Mouse (Mus musculus) embryonic facial prominence, embryonic 11.5 days (tissue): Measurements from ENCODE around the gene Sgf29. TPM values are rescaled to one million over a fixed set of nuclear protein-coding genes. Genes with fewer than 3 reads are reported as not detected.

Experiments used
- ATAC-seq: fragments of 200-750 bp; cut with Nextera tagmentation; replicated peaks from 2 replicates; pipeline ENCODE4 v1.8.0; 2017; ENCODE audit warnings: low read depth; ENCODE audit not compliant: insufficient number of reproducible peaks, low FRiP score, low TSS enrichment
- DNase-seq: peaks from one replicate; pipeline ENCODE4 v3.0.0-alpha.2; 2015; ENCODE audit warnings: low spot score
- H3K27ac ChIP-seq: fragments of 300-500 bp; sonication (generic); replicated peaks from 2 replicates; pipeline ENCODE4 v1.5.1; 2014; ENCODE audit warnings: mild to moderate bottlenecking, low read depth, low read length, control low read depth
- H3K27me3 ChIP-seq: fragments of 300-500 bp; sonication (generic); 2 replicates; pipeline ENCODE4 v1.6.1; 2014; ENCODE audit warnings: mild to moderate bottlenecking, low read length, moderate library complexity, mixed read lengths; ENCODE audit not compliant: control insufficient read depth, insufficient read depth
- H3K36me3 ChIP-seq: fragments of 300-500 bp; sonication (generic); replicated peaks from 2 replicates; pipeline ENCODE4 v1.6.1; 2014; ENCODE audit warnings: low read depth, mild to moderate bottlenecking, low read length, moderate library complexity, mixed read lengths; ENCODE audit not compliant: control insufficient read depth, insufficient read depth
- H3K4me1 ChIP-seq: fragments of 300-500 bp; sonication (generic); 2 replicates; pipeline ENCODE4 v1.6.1; 2014; ENCODE audit warnings: low read length, mixed read lengths; ENCODE audit not compliant: control insufficient read depth, insufficient read depth
- H3K4me2 ChIP-seq: fragments of 300-500 bp; sonication (generic); 2 replicates; pipeline ENCODE4 v1.6.1; 2014; ENCODE audit warnings: low read depth, mild to moderate bottlenecking, control low read depth, low read length, moderate library complexity
- H3K4me3 ChIP-seq: fragments of 300-500 bp; sonication (generic); 2 replicates; pipeline ENCODE4 v1.5.1; 2014; ENCODE audit warnings: low read depth, low read length, control low read depth
- H3K9ac ChIP-seq: fragments of 300-500 bp; sonication (generic); replicated peaks from 2 replicates; pipeline ENCODE4 v1.6.1; 2014; ENCODE audit warnings: mild to moderate bottlenecking, control low read depth, low read length
- H3K9me3 ChIP-seq: fragments of 300-500 bp; sonication (generic); replicated peaks from 2 replicates; pipeline ENCODE4 v1.6.1; 2016; ENCODE audit warnings: mild to moderate bottlenecking, low read length, inconsistent platforms, mixed read lengths; ENCODE audit not compliant: control insufficient read depth
- WGBS: fragments of 180-500 bp; shearing (Covaris S2); extraction: QIAGEN DNeasy Blood & Tissue Kit; methylation state at CpG from one replicate; pipeline ENCODE4 v1.1.7; 2014; 5-methylcytosine and 5-hydroxymethylcytosine counted together
- polyA plus RNA-seq: library from polyadenylated mRNA; unstranded; fragments of >200 nt; fragmentation: Nextera tagmentation; extraction: Ambion mirVana; gene quantifications from 2 replicates; pipeline ENCODE4 v1.2.1, GENCODE M21; 2014

Sgf29 gene
- polyA plus RNA-seq, 1 experiment from 2014 or later, result 53.7 TPM

DNA sequence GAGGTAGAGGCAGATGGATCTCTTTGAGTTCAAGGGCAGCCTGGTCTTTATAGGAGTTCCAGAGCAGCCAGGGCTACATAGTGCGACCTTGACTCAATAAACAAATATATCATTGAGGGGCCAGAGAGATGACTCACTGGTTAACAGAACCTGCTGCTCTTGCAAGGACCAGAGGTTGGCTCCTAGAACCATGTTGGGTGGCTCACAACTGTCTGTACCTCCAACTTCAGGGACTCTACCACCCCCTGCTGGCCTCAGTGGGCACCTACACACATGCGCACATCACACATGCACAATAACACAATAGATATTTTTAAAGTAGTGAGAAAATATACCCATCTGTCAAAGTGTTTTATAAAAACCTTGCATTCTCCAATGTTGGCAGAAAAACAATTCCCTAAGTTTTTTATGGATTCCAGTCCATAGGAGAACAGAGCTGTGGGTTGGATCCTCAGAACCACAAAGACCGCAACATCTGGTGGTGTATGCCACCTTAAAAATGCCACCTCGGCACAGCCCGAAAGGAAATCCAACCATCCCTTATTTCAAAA is 69.8 kb downstream of the Sgf29 start:
- Histone ChIP-seq H3K9ac (no peak overlapping the region), H3K4me1 (no peaks in the 10 kb centered on the region), H3K27me3 (no peaks in the 10 kb centered on the region), H3K27ac (no peak overlapping the region), H3K36me3 (no peaks in the 10 kb centered on the region), H3K4me2 (no peak overlapping the region), H3K4me3 (no peak overlapping the region), H3K9me3 (no peaks in the 10 kb centered on the region)
- no peak for DNase-seq
- ATAC-seq, result no peak
- 94% methylated on average over 5 of the region's 5 CpGs for WGBS

DNA sequence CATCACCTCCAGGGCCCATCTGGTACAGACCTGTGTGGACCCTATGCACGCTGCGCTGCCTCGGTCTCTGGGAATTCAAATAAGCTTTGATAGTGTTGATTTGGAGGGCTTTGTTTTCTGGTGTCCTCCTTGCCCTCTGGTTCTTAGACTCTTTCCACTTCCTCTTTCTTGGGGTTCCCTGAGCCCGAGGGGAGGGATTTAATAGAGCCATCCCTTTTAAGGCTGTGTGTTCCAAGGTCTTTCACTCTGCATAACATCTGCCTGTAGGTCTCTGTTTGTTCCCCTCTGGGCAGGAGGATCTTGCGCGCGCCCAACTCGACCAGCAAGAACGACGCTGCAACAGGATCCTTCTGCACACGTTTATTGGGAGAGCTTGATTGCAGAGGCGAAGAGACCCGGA is 72.5 kb downstream of the Sgf29 start:
- H3K4me1 ChIP-seq, result no peaks in the 10 kb centered on the region
- DNase-seq, result no peak
- H3K9ac ChIP-seq, result no peak overlapping the region

More for the DNA sequence above, 72.5 kb downstream of the Sgf29 start:
- ATAC-seq, result no peak
- WGBS, result 91% methylated on average over 13 of the region's 13 CpGs
- no peak overlapping the region for H3K27ac ChIP-seq
- no peaks in the 10 kb centered on the region for H3K36me3 ChIP-seq
- no peaks in the 10 kb centered on the region for H3K9me3 ChIP-seq
- H3K27me3 ChIP-seq, result no peaks in the 10 kb centered on the region
- no peak overlapping the region for H3K4me3 ChIP-seq
- no peak overlapping the region for H3K4me2 ChIP-seq

Other genes with a start within 250 kb of the Sgf29 start
- gene Cd19, start 234.4 kb upstream of the Sgf29 start, polyA plus RNA-seq, result not detected in 2 replicates
- 18.6 and 24.8 TPM in 2 replicates for gene Rabep2, start 220.6 kb upstream of the Sgf29 start, polyA plus RNA-seq
- 6.6 and 6.7 TPM in 2 replicates for gene Atp2a1, start 186.2 kb upstream of the Sgf29 start, polyA plus RNA-seq
- gene Sh2b1, start 173.9 kb upstream of the Sgf29 start, polyA plus RNA-seq, result 36.3 and 39.3 TPM in 2 replicates
- 158 and 159 TPM in 2 replicates for gene Tufm, start 161.9 kb upstream of the Sgf29 start, polyA plus RNA-seq
- 44.8 and 46.2 TPM in 2 replicates for gene Atxn2l, start 145.9 kb upstream of the Sgf29 start, polyA plus RNA-seq
- 177 and 184 TPM in 2 replicates for gene Eif3c, start 82.9 kb upstream of the Sgf29 start, polyA plus RNA-seq
- gene Apobr, start 64.4 kb upstream of the Sgf29 start, polyA plus RNA-seq, result 0.52 and 0.72 TPM in 2 replicates
- gene Cln3, start 63.5 kb upstream of the Sgf29 start, polyA plus RNA-seq, result 24.4 and 26.8 TPM in 2 replicates
- gene Il27, start 54.4 kb upstream of the Sgf29 start, polyA plus RNA-seq, result not detected in 2 replicates
- gene Nupr1, start 18.4 kb upstream of the Sgf29 start, polyA plus RNA-seq, result 3.4 and 4.3 TPM in 2 replicates
- 0.15 and 0.70 TPM in 2 replicates for gene Sult1a1, start 27.1 kb downstream of the Sgf29 start, polyA plus RNA-seq
- 143 and 147 TPM in 2 replicates for gene Bola2, start 46.1 kb downstream of the Sgf29 start, polyA plus RNA-seq
- 10.0 and 10.4 TPM in 2 replicates for gene Slx1b, start 46.5 kb downstream of the Sgf29 start, polyA plus RNA-seq
- 37.5 and 42.5 TPM in 2 replicates for gene Coro1a, start 58.5 kb downstream of the Sgf29 start, polyA plus RNA-seq
- 37.1 and 44.9 TPM in 2 replicates for gene Mapk3, start 110.3 kb downstream of the Sgf29 start, polyA plus RNA-seq
- 0.60 and 1.3 TPM in 2 replicates for gene Gdpd3, start 117.0 kb downstream of the Sgf29 start, polyA plus RNA-seq
- 89.1 and 109 TPM in 2 replicates for gene Ypel3, start 127.6 kb downstream of the Sgf29 start, polyA plus RNA-seq
- 0.18 and 0.27 TPM in 2 replicates for gene Tbx6, start 132.2 kb downstream of the Sgf29 start, polyA plus RNA-seq
- 374 and 401 TPM in 2 replicates for gene Ppp4c, start 143.2 kb downstream of the Sgf29 start, polyA plus RNA-seq
- gene Fam57b, start 148.4 kb downstream of the Sgf29 start, polyA plus RNA-seq, result 2.4 and 2.5 TPM in 2 replicates
- gene 4930451I11Rik, start 182.3 kb downstream of the Sgf29 start, polyA plus RNA-seq, result not detected in 2 replicates
- gene Doc2a, start 198.1 kb downstream of the Sgf29 start, polyA plus RNA-seq, result 1.5 and 1.7 TPM in 2 replicates
- gene Hirip3, start 212.7 kb downstream of the Sgf29 start, polyA plus RNA-seq, result 18.8 and 23.4 TPM in 2 replicates
- gene Ino80e, start 213.1 kb downstream of the Sgf29 start, polyA plus RNA-seq, result 100 and 101 TPM in 2 replicates
- 21.6 and 23.6 TPM in 2 replicates for gene Taok2, start 235.4 kb downstream of the Sgf29 start, polyA plus RNA-seq